In genomic region chr1:3121288-3121687, GRCm38 (mm10) we compare ENCODE assay signal across 8 mouse cellular contexts.
A peak's percentile ranks its signal among the peaks of the same experiment; 100 is the strongest.
DNase-seq lines count a peak whose midpoint lies in the region; ATAC-seq lines count a peak whose summit lies in the region.
"Had no signal": no experiment of that assay in that cellular context is flagged by ENCODE, and none has a peak within 500 bp of the region (broad histone marks: within the 10 kb centered on the region; RNA-seq: fewer than 3 reads in every experiment).

No protein-coding gene starts in this region.

- H3K4me3 ChIP-seq in heart, embryonic 15.5 days: no peak overlapping the region
- H3K4me3 ChIP-seq: neural tube, embryonic 13.5 days had no signal

- H3K36me3 ChIP-seq in heart, embryonic 15.5 days: no peaks in the 10 kb centered on the region
- H3K36me3 ChIP-seq: neural tube, embryonic 13.5 days had no signal

- 33% methylated on average over 2 of the region's 2 CpGs for WGBS in heart, embryonic 15.5 days

- peaks cover 18% of the 10 kb centered on the region for H3K4me1 ChIP-seq in heart, embryonic 15.5 days (replicated peaks)
- H3K4me1 ChIP-seq: neural tube, embryonic 13.5 days had no signal

- peak; percentile 19 for DNase-seq in kidney, postnatal 14 days
- no peak for DNase-seq in kidney, adult 11 months
- DNase-seq in frontal cortex, postnatal 36 days (ENCODE audit: low spot score in 2 of 2): peak; percentile 65 to 85
- DNase-seq in ovary, postnatal 36 days (ENCODE audit: low spot score): peak; percentile 10
- DNase-seq in cerebellum, adult 11 months: no peak
- DNase-seq in urinary bladder, postnatal 25 days (ENCODE audit: low spot score): no peak

- ATAC-seq in heart, embryonic 15.5 days (replicated peaks; ENCODE audit: insufficient number of reproducible peaks, insufficient read depth, low FRiP score, low read depth): no peak

- H3K9ac ChIP-seq in heart, embryonic 15.5 days: no peak overlapping the region
- H3K9ac ChIP-seq: neural tube, embryonic 13.5 days had no signal

- no peaks in the 10 kb centered on the region for H3K27me3 ChIP-seq in heart, embryonic 15.5 days
- H3K27me3 ChIP-seq: neural tube, embryonic 13.5 days had no signal

- H3K4me2 ChIP-seq in heart, embryonic 15.5 days: no peak overlapping the region
- H3K4me2 ChIP-seq: neural tube, embryonic 13.5 days had no signal

- H3K27ac ChIP-seq in heart, embryonic 15.5 days: peak overlapping the region; percentile 56; the same call in 1 of the 2 replicates
- H3K27ac ChIP-seq: neural tube, embryonic 13.5 days had no signal

- H3K9me3 ChIP-seq in heart, embryonic 15.5 days (replicated peaks): no peaks in the 10 kb centered on the region
- H3K9me3 ChIP-seq: neural tube, embryonic 13.5 days had no signal

Comparison
In these comparisons a context has a peak if more than half of its experiments do, and no peak if none do; other contexts are left out.
1. DNase-seq: peak in kidney, postnatal 14 days (single experiment), frontal cortex, postnatal 36 days (2 of 2) and ovary, postnatal 36 days (single experiment); none in kidney, adult 11 months (single experiment), cerebellum, adult 11 months (single experiment) and urinary bladder, postnatal 25 days (single experiment).